Mouse (Mus musculus): Measurements from ENCODE around the gene Gadd45b.

- TF ChIP-seq CTCF (IDR thresholded peaks at IDR 0.05; ENCODE audit: extremely low read depth, insufficient read length, insufficient replicate concordance, low read depth, low read length) (no peak), POLR2A (IDR thresholded peaks at IDR 0.05; ENCODE audit: low read depth, low read length) (no peak)
Measured at GRCm38 (mm10) chr10:80911354-80911753, 18.5 kb upstream of the Gadd45b start.

Measured in small intestine, adult 2 months (tissue).